Mouse (Mus musculus): ENCODE results near the gene Stat5a.

- TF ChIP-seq POLR2A (IDR thresholded peaks at IDR 0.05; ENCODE audit: insufficient read depth, low read length): no peak
- no peak for TF ChIP-seq EP300 (IDR thresholded peaks at IDR 0.05; ENCODE audit: insufficient read depth, low read depth, low read length)
- no peak for TF ChIP-seq CTCF (IDR thresholded peaks at IDR 0.05; ENCODE audit: low read depth, low read length)
These were observed 34.7 kb upstream of the Stat5a start for GRCm38 (mm10) chr11:100824496-100824895.

Data from ES-Bruce4 (cell line).